Mouse (Mus musculus) kidney, adult 9 months (tissue): ENCODE data around the gene Kalrn.
"Not testable (repeated sequence)": the region's sequence is repeated elsewhere in the genome, so short reads cannot be mapped to it uniquely, and the experiment has no call there.

ENCODE experiments used
- DNase-seq: peaks from one replicate; pipeline ENCODE4 v3.0.0; 2022

Kalrn gene

GRCm38 (mm10) chr16:34094446-34095092, 478.8 kb downstream of the Kalrn start:
- peak; percentile 31 for DNase-seq

GRCm38 (mm10) chr16:34093734-34094445, 479.4 kb downstream of the Kalrn start:
- DNase-seq = no peak

GRCm38 (mm10) chr16:34089528-34090095, 483.7 kb downstream of the Kalrn start:
- no peak for DNase-seq

- no peak for DNase-seq
Observed at GRCm38 (mm10) chr16:34089022-34089421, 484.3 kb downstream of the Kalrn start.

GRCm38 (mm10) chr16:34088331-34088730, 485.0 kb downstream of the Kalrn start:
- no peak for DNase-seq

- DNase-seq = no peak
Observed at GRCm38 (mm10) chr16:34084135-34084920, 489.0 kb downstream of the Kalrn start.

GRCm38 (mm10) chr16:34082494-34083469, 490.6 kb downstream of the Kalrn start:
- no peak for DNase-seq

- DNase-seq = peak; percentile 43
Observed at GRCm38 (mm10) chr16:34081683-34082438, 491.5 kb downstream of the Kalrn start.

- DNase-seq = not testable (repeated sequence)
Observed at GRCm38 (mm10) chr16:34081314-34081682, 492.0 kb downstream of the Kalrn start.

GRCm38 (mm10) chr16:34080818-34081217, 492.5 kb downstream of the Kalrn start:
- no peak for DNase-seq

GRCm38 (mm10) chr16:34079511-34079910, 493.8 kb downstream of the Kalrn start:
- DNase-seq = no peak

- no peak for DNase-seq
Observed at GRCm38 (mm10) chr16:34078732-34079131, 494.6 kb downstream of the Kalrn start.

- DNase-seq = no peak
Observed at GRCm38 (mm10) chr16:34076101-34076500, 497.2 kb downstream of the Kalrn start.

- DNase-seq = no peak
Observed at GRCm38 (mm10) chr16:34073930-34074329, 499.4 kb downstream of the Kalrn start.

GRCm38 (mm10) chr16:34072136-34072535, 501.2 kb downstream of the Kalrn start:
- DNase-seq = no peak

GRCm38 (mm10) chr16:34071223-34071825, 502.0 kb downstream of the Kalrn start:
- DNase-seq = no peak

GRCm38 (mm10) chr16:34069481-34069880, 503.9 kb downstream of the Kalrn start:
- DNase-seq = no peak

- peak; percentile 57 for DNase-seq
Observed at GRCm38 (mm10) chr16:34066922-34067321, 506.4 kb downstream of the Kalrn start.

- no peak for DNase-seq
Observed at GRCm38 (mm10) chr16:34066376-34066775, 507.0 kb downstream of the Kalrn start.

GRCm38 (mm10) chr16:34063313-34063712, 510.0 kb downstream of the Kalrn start:
- no peak for DNase-seq

GRCm38 (mm10) chr16:34061661-34062060, 511.7 kb downstream of the Kalrn start:
- DNase-seq = no peak
